Mouse (Mus musculus) neural tube, embryonic 13.5 days (tissue): ENCODE data around the gene Bcat2. TPM values are rescaled to one million over a fixed set of nuclear protein-coding genes. Genes with fewer than 3 reads are reported as not detected.

ENCODE experiments used
- ATAC-seq: fragments of 200-750 bp; cut with Nextera tagmentation; 2 replicates; pipeline ENCODE4 v1.8.0; 2017; ENCODE audit warnings: low read depth, mild to moderate bottlenecking, moderate TSS enrichment, moderate library complexity
- H3K27ac ChIP-seq: fragments of 300-500 bp; sonication (generic); replicated peaks from 2 replicates; pipeline ENCODE4 v1.5.1; 2015; ENCODE audit warnings: moderate library complexity, mild to moderate bottlenecking, inconsistent platforms
- H3K27me3 ChIP-seq: fragments of 300-500 bp; sonication (generic); 2 replicates; pipeline ENCODE4 v1.6.1; 2015; ENCODE audit warnings: mild to moderate bottlenecking, inconsistent platforms
- H3K36me3 ChIP-seq: fragments of 300-500 bp; sonication (generic); 2 replicates; pipeline ENCODE4 v1.6.1; 2015; ENCODE audit warnings: mild to moderate bottlenecking, inconsistent platforms
- H3K4me1 ChIP-seq: fragments of 300-500 bp; sonication (generic); replicated peaks from 2 replicates; pipeline ENCODE4 v1.6.1; 2015; ENCODE audit warnings: inconsistent platforms
- H3K4me2 ChIP-seq: fragments of 300-500 bp; sonication (generic); 2 replicates; pipeline ENCODE4 v1.6.1; 2015; ENCODE audit warnings: inconsistent platforms, mild to moderate bottlenecking, moderate library complexity
- H3K4me3 ChIP-seq: fragments of 300-500 bp; sonication (generic); 2 replicates; pipeline ENCODE4 v1.5.1; 2015; ENCODE audit warnings: mild to moderate bottlenecking, inconsistent platforms
- H3K9ac ChIP-seq: fragments of 300-500 bp; sonication (generic); 2 replicates; pipeline ENCODE4 v1.6.1; 2015; ENCODE audit warnings: moderate library complexity, mild to moderate bottlenecking, inconsistent platforms
- H3K9me3 ChIP-seq: fragments of 300-500 bp; sonication (generic); 2 replicates; pipeline ENCODE4 v1.6.1; 2016; ENCODE audit warnings: inconsistent platforms
- WGBS: fragments of 180-500 bp; shearing (Covaris S2); methylation state at CpG from one replicate; pipeline ENCODE4 v1.1.7; 2015; 5-methylcytosine and 5-hydroxymethylcytosine counted together
- polyA plus RNA-seq: library from polyadenylated mRNA; unstranded; fragments of >200 nt; fragmentation: Nextera tagmentation; extraction: Ambion mirVana; gene quantifications from 2 replicates; pipeline ENCODE4 v1.2.1, GENCODE M21; 2015

The Bcat2 gene
- polyA plus RNA-seq, 1 experiment from 2014 or later, result 24.0 TPM

- 83% methylated on average over 15 of the region's 15 CpGs for WGBS
- no peak overlapping the region for H3K4me3 ChIP-seq
Measured at GRCm38 (mm10) chr7:45635711-45636688, 66.0 kb downstream of the Bcat2 start.

GRCm38 (mm10) chr7:45637710-45638109, 67.8 kb downstream of the Bcat2 start:
- WGBS, result 94% methylated on average over 6 of the region's 6 CpGs
- no peak overlapping the region for H3K4me3 ChIP-seq
- H3K4me2 ChIP-seq, result peak overlapping the region; percentile 59; the same call in 1 of the 2 replicates
- H3K27me3 ChIP-seq, result peaks cover 7% of the 10 kb centered on the region; the same call in 1 of the 2 replicates
- peaks cover 32% of the 10 kb centered on the region for H3K4me1 ChIP-seq
- H3K27ac ChIP-seq, result no peak overlapping the region
- no peak overlapping the region for H3K9ac ChIP-seq
- H3K36me3 ChIP-seq, result peaks cover 9% of the 10 kb centered on the region
- no peak for ATAC-seq
- no peaks in the 10 kb centered on the region for H3K9me3 ChIP-seq

More at GRCm38 (mm10) chr7:45635711-45636688, 66.0 kb downstream of the Bcat2 start:
- peaks cover 21% of the 10 kb centered on the region for H3K27me3 ChIP-seq
- no peak for ATAC-seq
- H3K27ac ChIP-seq, result no peak overlapping the region
- peaks cover 21% of the 10 kb centered on the region for H3K4me1 ChIP-seq
- H3K4me2 ChIP-seq, result no peak overlapping the region
- peaks cover 9% of the 10 kb centered on the region for H3K36me3 ChIP-seq
- no peak overlapping the region for H3K9ac ChIP-seq
- H3K9me3 ChIP-seq, result no peaks in the 10 kb centered on the region

- Histone ChIP-seq H3K9me3 (no peaks in the 10 kb centered on the region), H3K4me2 (peak overlapping the region; percentile 59), H3K27me3 (no peaks in the 10 kb centered on the region), H3K27ac (0 out of 2 replicates have a peak overlapping the region, but pooled peaks have one; percentile 34), H3K4me3 (peak overlapping the region; percentile 33), H3K4me1 (peaks cover 32% of the 10 kb centered on the region), H3K36me3 (peaks cover 9% of the 10 kb centered on the region), H3K9ac (peak overlapping the region; percentile 60)
- peak; percentile 82 for ATAC-seq
- WGBS, result 21% methylated on average over 29 of the region's 29 CpGs
Measured at GRCm38 (mm10) chr7:45638623-45639401, 68.9 kb downstream of the Bcat2 start.

Other genes starting within 250 kb of the Bcat2 start
- 7.1 and 7.2 TPM in 2 replicates for gene Trpm4, start 236.4 kb upstream of the Bcat2 start, polyA plus RNA-seq
- gene Hrc, start 234.9 kb upstream of the Bcat2 start, polyA plus RNA-seq, result 0.55 and 0.74 TPM in 2 replicates
- 18.4 and 20.3 TPM in 2 replicates for gene Ppfia3, start 203.1 kb upstream of the Bcat2 start, polyA plus RNA-seq
- 11.1 and 11.6 TPM in 2 replicates for gene Lin7b, start 199.6 kb upstream of the Bcat2 start, polyA plus RNA-seq
- gene Snrnp70, start 174.4 kb upstream of the Bcat2 start, polyA plus RNA-seq, result 186 and 225 TPM in 2 replicates
- not detected in 2 replicates for gene Kcna7, start 164.5 kb upstream of the Bcat2 start, polyA plus RNA-seq
- not detected in 2 replicates for gene Ntf5, start 156.5 kb upstream of the Bcat2 start, polyA plus RNA-seq
- gene Lhb, start 149.3 kb upstream of the Bcat2 start, polyA plus RNA-seq, result not detected in 2 replicates
- 21.5 and 25.9 TPM in 2 replicates for gene Gys1, start 135.3 kb upstream of the Bcat2 start, polyA plus RNA-seq
- 89.7 and 111 TPM in 2 replicates for gene Ruvbl2, start 132.1 kb upstream of the Bcat2 start, polyA plus RNA-seq
- gene Ftl1, start 110.3 kb upstream of the Bcat2 start, polyA plus RNA-seq, result 6,282 and 6,442 TPM in 2 replicates
- gene Bax, start 103.3 kb upstream of the Bcat2 start, polyA plus RNA-seq, result 184 and 237 TPM in 2 replicates
- gene Tulp2, start 88.3 kb upstream of the Bcat2 start, polyA plus RNA-seq, result 0.13 and 0.29 TPM in 2 replicates
- gene Gm45808, start 83.3 kb upstream of the Bcat2 start, polyA plus RNA-seq, result not detected in 2 replicates
- 3.2 and 3.4 TPM in 2 replicates for gene Dhdh, start 81.3 kb upstream of the Bcat2 start, polyA plus RNA-seq
- gene Nucb1, start 59.7 kb upstream of the Bcat2 start, polyA plus RNA-seq, result 116 and 121 TPM in 2 replicates
- gene Ppp1r15a, start 43.9 kb upstream of the Bcat2 start, polyA plus RNA-seq, result 17.2 and 20.9 TPM in 2 replicates
- gene Plekha4, start 43.8 kb upstream of the Bcat2 start, polyA plus RNA-seq, result 4.1 and 7.9 TPM in 2 replicates
- gene Hsd17b14, start 15.3 kb upstream of the Bcat2 start, polyA plus RNA-seq, result 0.52 and 1.7 TPM in 2 replicates
- gene Fgf21, start 45.3 kb downstream of the Bcat2 start, polyA plus RNA-seq, result not detected in 2 replicates
- not detected in 2 replicates for gene Fut1, start 47.1 kb downstream of the Bcat2 start, polyA plus RNA-seq
- gene Izumo1, start 51.7 kb downstream of the Bcat2 start, polyA plus RNA-seq, result 0.10 TPM in 1 of 2 replicates, not detected in the other
- gene Rasip1, start 57.3 kb downstream of the Bcat2 start, polyA plus RNA-seq, result 13.1 TPM in 2 replicates
- gene Mamstr, start 69.8 kb downstream of the Bcat2 start, polyA plus RNA-seq, result 3.1 and 3.4 TPM in 2 replicates
- 0.15 TPM in 1 of 2 replicates, not detected in the other for gene Fut2, start 96.2 kb downstream of the Bcat2 start, polyA plus RNA-seq
- 1.9 and 2.6 TPM in 2 replicates for gene Ntn5, start 113.9 kb downstream of the Bcat2 start, polyA plus RNA-seq
- 0.52 and 0.93 TPM in 2 replicates for gene Sec1, start 124.2 kb downstream of the Bcat2 start, polyA plus RNA-seq
- gene Car11, start 129.7 kb downstream of the Bcat2 start, polyA plus RNA-seq, result 44.5 and 46.0 TPM in 2 replicates
- gene Dbp, start 134.9 kb downstream of the Bcat2 start, polyA plus RNA-seq, result 3.1 and 4.1 TPM in 2 replicates
- gene Rpl18, start 145.3 kb downstream of the Bcat2 start, polyA plus RNA-seq, result 570 and 614 TPM in 2 replicates
- 25.1 and 26.3 TPM in 2 replicates for gene Sphk2, start 147.8 kb downstream of the Bcat2 start, polyA plus RNA-seq
- gene Fam83e, start 151.1 kb downstream of the Bcat2 start, polyA plus RNA-seq, result 0.39 and 0.55 TPM in 2 replicates
- gene Spaca4, start 155.7 kb downstream of the Bcat2 start, polyA plus RNA-seq, result not detected in 2 replicates
- 17.2 and 17.4 TPM in 2 replicates for gene Lmtk3, start 213.6 kb downstream of the Bcat2 start, polyA plus RNA-seq
- gene Sult2b1, start 214.5 kb downstream of the Bcat2 start, polyA plus RNA-seq, result 4.9 and 5.2 TPM in 2 replicates
- gene Cyth2, start 244.4 kb downstream of the Bcat2 start, polyA plus RNA-seq, result 292 and 303 TPM in 2 replicates